Mouse (Mus musculus): ENCODE measurements around the gene Thrap3. TPM values are rescaled to one million over a fixed set of nuclear protein-coding genes. Genes with fewer than 3 reads are reported as not detected.

The Thrap3 gene
- 194 and 202 TPM in 2 replicates for polyA plus RNA-seq (2015; fragmentation: Nextera tagmentation; extraction: Ambion mirVana)

GRCm38 (mm10) chr4:126202303-126203181 is at the start of gene Thrap3:
TSS of gene Thrap3 (minus strand) at chr4:126202760.
- under 1% methylated on average over 72 of the region's 75 CpGs for WGBS
- peaks cover 3% of the 10 kb centered on the region; the same call in 1 of the 2 replicates for H3K27me3 ChIP-seq
- peak within 1 kb of the TSS; percentile 74 for H3K4me3 ChIP-seq
- peak; percentile 100 for ATAC-seq
- no peaks in the 10 kb centered on the region for H3K36me3 ChIP-seq (ENCODE audit: poor library complexity, severe bottlenecking)
- peak within 1 kb of the TSS; percentile 91 for H3K27ac ChIP-seq
- H3K4me1 ChIP-seq = peaks cover 40% of the 10 kb centered on the region
- H3K9ac ChIP-seq = peak within 1 kb of the TSS; percentile 81
- H3K4me2 ChIP-seq = peak within 1 kb of the TSS; percentile 77
- no peaks in the 10 kb centered on the region for H3K9me3 ChIP-seq (replicated peaks)

GRCm38 (mm10) chr4:126251655-126252254 is 49.2 kb upstream of the Thrap3 start:
- Histone ChIP-seq H3K27ac (no peak overlapping the region), H3K4me1 (peaks cover 81% of the 10 kb centered on the region), H3K4me2 (peak overlapping the region; percentile 33), H3K36me3 (ENCODE audit: poor library complexity, severe bottlenecking) (peaks cover 10% of the 10 kb centered on the region; the same call in 1 of the 2 replicates), H3K9me3 (replicated peaks) (no peaks in the 10 kb centered on the region), H3K4me3 (no peak overlapping the region), H3K27me3 (no peaks in the 10 kb centered on the region), H3K9ac (peak overlapping the region; percentile 45; the same call in 1 of the 2 replicates)
- no peak for ATAC-seq
- 80% methylated on average over 10 of the region's 11 CpGs for WGBS

- 48% methylated on average over 4 of the region's 4 CpGs for WGBS
- Histone ChIP-seq H3K4me1 (peaks cover 82% of the 10 kb centered on the region), H3K27me3 (no peaks in the 10 kb centered on the region), H3K36me3 (ENCODE audit: poor library complexity, severe bottlenecking) (peaks cover 16% of the 10 kb centered on the region), H3K4me3 (no peak overlapping the region), H3K27ac (no peak overlapping the region), H3K4me2 (no peak overlapping the region), H3K9ac (no peak overlapping the region), H3K9me3 (replicated peaks) (no peaks in the 10 kb centered on the region)
- ATAC-seq = no peak
Measured at GRCm38 (mm10) chr4:126250659-126251058, 48.1 kb upstream of the Thrap3 start.

GRCm38 (mm10) chr4:126248261-126248868 is 45.8 kb upstream of the Thrap3 start:
- H3K9ac ChIP-seq = peak overlapping the region; percentile 56; the same call in 1 of the 2 replicates
- peak overlapping the region; percentile 73 for H3K27ac ChIP-seq
- H3K9me3 ChIP-seq (replicated peaks) = no peaks in the 10 kb centered on the region
- peak; percentile 53; the same call in 1 of the 2 replicates for ATAC-seq
- 9% methylated on average over 11 of the region's 11 CpGs for WGBS
- no peak overlapping the region for H3K4me3 ChIP-seq
- H3K4me2 ChIP-seq = peak overlapping the region; percentile 15
- H3K36me3 ChIP-seq (ENCODE audit: poor library complexity, severe bottlenecking) = peaks cover 27% of the 10 kb centered on the region
- peaks cover 64% of the 10 kb centered on the region for H3K4me1 ChIP-seq
- no peaks in the 10 kb centered on the region for H3K27me3 ChIP-seq

GRCm38 (mm10) chr4:126246202-126246889 is 43.8 kb upstream of the Thrap3 start:
- WGBS = 81% methylated on average over 13 of the region's 13 CpGs

GRCm38 (mm10) chr4:126242510-126242909 is 40.0 kb upstream of the Thrap3 start:
- Histone ChIP-seq H3K27ac (no peak overlapping the region), H3K4me2 (no peak overlapping the region), H3K4me1 (peaks cover 13% of the 10 kb centered on the region; the same call in 1 of the 2 replicates), H3K36me3 (ENCODE audit: poor library complexity, severe bottlenecking) (peaks cover 77% of the 10 kb centered on the region), H3K4me3 (no peak overlapping the region), H3K27me3 (no peaks in the 10 kb centered on the region), H3K9me3 (replicated peaks) (no peaks in the 10 kb centered on the region), H3K9ac (no peak overlapping the region)
- ATAC-seq = no peak
- WGBS = 94% methylated on average over 6 of the region's 6 CpGs

More at GRCm38 (mm10) chr4:126246202-126246889, 43.8 kb upstream of the Thrap3 start:
- Histone ChIP-seq H3K4me1 (peaks cover 44% of the 10 kb centered on the region), H3K27ac (no peak overlapping the region), H3K27me3 (no peaks in the 10 kb centered on the region), H3K4me2 (no peak overlapping the region), H3K9me3 (replicated peaks) (no peaks in the 10 kb centered on the region), H3K4me3 (no peak overlapping the region), H3K9ac (0 out of 2 replicates have a peak overlapping the region, but pooled peaks have one; percentile 8), H3K36me3 (ENCODE audit: poor library complexity, severe bottlenecking) (peaks cover 46% of the 10 kb centered on the region)
- ATAC-seq = no peak

- no peak for ATAC-seq
- no peak overlapping the region for H3K9ac ChIP-seq
- WGBS = 56% methylated on average over 9 of the region's 9 CpGs
- no peak overlapping the region for H3K4me2 ChIP-seq
- no peak overlapping the region for H3K4me3 ChIP-seq
- H3K36me3 ChIP-seq (ENCODE audit: poor library complexity, severe bottlenecking) = peaks cover 79% of the 10 kb centered on the region
- H3K27me3 ChIP-seq = no peaks in the 10 kb centered on the region
- no peaks in the 10 kb centered on the region for H3K9me3 ChIP-seq (replicated peaks)
- H3K27ac ChIP-seq = no peak overlapping the region
- H3K4me1 ChIP-seq = peaks cover 10% of the 10 kb centered on the region; the same call in 1 of the 2 replicates
Measured at GRCm38 (mm10) chr4:126241956-126242355, 39.4 kb upstream of the Thrap3 start.

- no peak overlapping the region for H3K4me3 ChIP-seq
- WGBS = 91% methylated on average over 13 of the region's 13 CpGs
- H3K9ac ChIP-seq = no peak overlapping the region
- H3K36me3 ChIP-seq (ENCODE audit: poor library complexity, severe bottlenecking) = peaks cover 90% of the 10 kb centered on the region
- ATAC-seq = no peak
- H3K4me1 ChIP-seq = peaks cover 5% of the 10 kb centered on the region; the same call in 1 of the 2 replicates
- H3K27me3 ChIP-seq = no peaks in the 10 kb centered on the region
- H3K27ac ChIP-seq = no peak overlapping the region
- H3K9me3 ChIP-seq (replicated peaks) = no peaks in the 10 kb centered on the region
- H3K4me2 ChIP-seq = no peak overlapping the region
Measured at GRCm38 (mm10) chr4:126239862-126240475, 37.4 kb upstream of the Thrap3 start.

GRCm38 (mm10) chr4:126237721-126238242 is 35.2 kb upstream of the Thrap3 start:
- 0 out of 2 replicates have a peak, but pooled peaks have one; percentile 16 for ATAC-seq
- Histone ChIP-seq H3K9me3 (replicated peaks) (no peaks in the 10 kb centered on the region), H3K27me3 (no peaks in the 10 kb centered on the region), H3K4me1 (peaks cover 5% of the 10 kb centered on the region; the same call in 1 of the 2 replicates), H3K4me2 (no peak overlapping the region), H3K36me3 (ENCODE audit: poor library complexity, severe bottlenecking) (peaks cover 99% of the 10 kb centered on the region), H3K9ac (no peak overlapping the region), H3K27ac (peak overlapping the region; percentile 31; the same call in 1 of the 2 replicates), H3K4me3 (no peak overlapping the region)
- WGBS = 66% methylated on average over 5 of the region's 5 CpGs

GRCm38 (mm10) chr4:126236467-126237280 is 34.1 kb upstream of the Thrap3 start:
- Histone ChIP-seq H3K36me3 (ENCODE audit: poor library complexity, severe bottlenecking) (peaks cover 99% of the 10 kb centered on the region), H3K4me3 (no peak overlapping the region), H3K4me1 (peaks cover 5% of the 10 kb centered on the region; the same call in 1 of the 2 replicates), H3K9ac (no peak overlapping the region), H3K9me3 (replicated peaks) (no peaks in the 10 kb centered on the region), H3K27ac (no peak overlapping the region), H3K4me2 (no peak overlapping the region), H3K27me3 (no peaks in the 10 kb centered on the region)
- ATAC-seq = no peak
- WGBS = 47% methylated on average over 61 of the region's 63 CpGs
